Mouse (Mus musculus): ENCODE results near the gene Ahr. TPM values are rescaled to one million over a fixed set of nuclear protein-coding genes. Genes with fewer than 3 reads are reported as not detected.
A peak's percentile ranks its signal among the peaks of the same experiment; 100 is the strongest.

Ahr gene
- total RNA-seq, 1 experiment from 2014 or later = 5.2 TPM

- no peak for ATAC-seq (replicated peaks in 1 of 2; ENCODE audit: insufficient read depth in 1 of 2, low FRiP score in 2 of 2, low TSS enrichment in 1 of 2, low read depth in 1 of 2, poor library complexity in 2 of 2, severe bottlenecking in 2 of 2)
These were observed 19.2 kb downstream of the Ahr start for GRCm38 (mm10) chr12:35515621-35516020.

GRCm38 (mm10) chr12:35514671-35515070, 20.2 kb downstream of the Ahr start:
- no peak for ATAC-seq (replicated peaks in 1 of 2; ENCODE audit: insufficient read depth in 1 of 2, low FRiP score in 2 of 2, low TSS enrichment in 1 of 2, low read depth in 1 of 2, poor library complexity in 2 of 2, severe bottlenecking in 2 of 2)

GRCm38 (mm10) chr12:35510711-35511110, 24.1 kb downstream of the Ahr start:
- ATAC-seq (replicated peaks in 1 of 2; ENCODE audit: insufficient read depth in 1 of 2, low FRiP score in 2 of 2, low TSS enrichment in 1 of 2, low read depth in 1 of 2, poor library complexity in 2 of 2, severe bottlenecking in 2 of 2) = no peak

- ATAC-seq (replicated peaks in 1 of 2; ENCODE audit: insufficient read depth in 1 of 2, low FRiP score in 2 of 2, low TSS enrichment in 1 of 2, low read depth in 1 of 2, poor library complexity in 2 of 2, severe bottlenecking in 2 of 2) = no peak
These were observed 28.5 kb downstream of the Ahr start for GRCm38 (mm10) chr12:35506383-35506782.

GRCm38 (mm10) chr12:35504081-35504480, 30.8 kb downstream of the Ahr start:
- no peak for ATAC-seq (replicated peaks in 1 of 2; ENCODE audit: insufficient read depth in 1 of 2, low FRiP score in 2 of 2, low TSS enrichment in 1 of 2, low read depth in 1 of 2, poor library complexity in 2 of 2, severe bottlenecking in 2 of 2)

- ATAC-seq (replicated peaks in 1 of 2; ENCODE audit: insufficient read depth in 1 of 2, low FRiP score in 2 of 2, low TSS enrichment in 1 of 2, low read depth in 1 of 2, poor library complexity in 2 of 2, severe bottlenecking in 2 of 2) = no peak
These were observed 31.3 kb downstream of the Ahr start for GRCm38 (mm10) chr12:35503586-35503985.

- no peak for ATAC-seq (replicated peaks in 1 of 2; ENCODE audit: insufficient read depth in 1 of 2, low FRiP score in 2 of 2, low TSS enrichment in 1 of 2, low read depth in 1 of 2, poor library complexity in 2 of 2, severe bottlenecking in 2 of 2)
These were observed 33.4 kb downstream of the Ahr start for GRCm38 (mm10) chr12:35501476-35501875.

- ATAC-seq (replicated peaks in 1 of 2; ENCODE audit: insufficient read depth in 1 of 2, low FRiP score in 2 of 2, low TSS enrichment in 1 of 2, low read depth in 1 of 2, poor library complexity in 2 of 2, severe bottlenecking in 2 of 2) = no peak
These were observed 39.6 kb downstream of the Ahr start for GRCm38 (mm10) chr12:35495195-35495594.

GRCm38 (mm10) chr12:35480764-35481163, 54.1 kb downstream of the Ahr start:
- no peak for ATAC-seq (replicated peaks in 1 of 2; ENCODE audit: insufficient read depth in 1 of 2, low FRiP score in 2 of 2, low TSS enrichment in 1 of 2, low read depth in 1 of 2, poor library complexity in 2 of 2, severe bottlenecking in 2 of 2)

- no peak for ATAC-seq (replicated peaks in 1 of 2; ENCODE audit: insufficient read depth in 1 of 2, low FRiP score in 2 of 2, low TSS enrichment in 1 of 2, low read depth in 1 of 2, poor library complexity in 2 of 2, severe bottlenecking in 2 of 2)
These were observed 55.9 kb downstream of the Ahr start for GRCm38 (mm10) chr12:35478906-35479305.

GRCm38 (mm10) chr12:35463457-35463856, 71.4 kb downstream of the Ahr start:
- ATAC-seq (replicated peaks in 1 of 2; ENCODE audit: insufficient read depth in 1 of 2, low FRiP score in 2 of 2, low TSS enrichment in 1 of 2, low read depth in 1 of 2, poor library complexity in 2 of 2, severe bottlenecking in 2 of 2) = peak; percentile 21 to 50; a peak in 2 of 4 replicates

- peak; percentile 74 to 84 for ATAC-seq (replicated peaks in 1 of 2; ENCODE audit: insufficient read depth in 1 of 2, low FRiP score in 2 of 2, low TSS enrichment in 1 of 2, low read depth in 1 of 2, poor library complexity in 2 of 2, severe bottlenecking in 2 of 2)
These were observed 72.2 kb downstream of the Ahr start for GRCm38 (mm10) chr12:35462667-35463066.

GRCm38 (mm10) chr12:35459662-35460061, 75.2 kb downstream of the Ahr start:
- no peak for ATAC-seq (replicated peaks in 1 of 2; ENCODE audit: insufficient read depth in 1 of 2, low FRiP score in 2 of 2, low TSS enrichment in 1 of 2, low read depth in 1 of 2, poor library complexity in 2 of 2, severe bottlenecking in 2 of 2)
